Comparison of ENCODE assay signal across 23 mouse cellular contexts in genomic region chr2:135655948-135656347, GRCm38 (mm10).
"Had no signal": no experiment of that assay in that cellular context is flagged by ENCODE, and none has a peak within 500 bp of the region (broad histone marks: within the 10 kb centered on the region; RNA-seq: fewer than 3 reads in every experiment).

No protein-coding gene starts in this region.

- H3K27ac ChIP-seq: heart, embryonic 10.5 days; heart, embryonic 13.5 days; heart, embryonic 15.5 days; hindbrain, embryonic 10.5 days; hindbrain, embryonic 12.5 days; hindbrain, embryonic 15.5 days; hindbrain, postnatal 0 days; kidney, embryonic 15.5 days; kidney, postnatal 0 days; limb, embryonic 13.5 days; limb, embryonic 15.5 days; liver, embryonic 12.5 days; liver, embryonic 14.5 days had no signal

- H3K4me1 ChIP-seq: liver, embryonic 12.5 days had no signal

- H3K27me3 ChIP-seq: heart, embryonic 13.5 days; heart, embryonic 15.5 days; hindbrain, embryonic 12.5 days; hindbrain, embryonic 15.5 days; kidney, embryonic 15.5 days; limb, embryonic 13.5 days; limb, embryonic 15.5 days had no signal

- ATAC-seq: hindbrain, postnatal 0 days; intestine, embryonic 16.5 days; liver, embryonic 12.5 days had no signal

- H3K9ac ChIP-seq: heart, embryonic 13.5 days; heart, embryonic 15.5 days; hindbrain, embryonic 12.5 days; hindbrain, embryonic 15.5 days; kidney, embryonic 15.5 days; limb, embryonic 13.5 days; limb, embryonic 15.5 days; liver, embryonic 12.5 days; liver, embryonic 14.5 days had no signal

- H3K9me3 ChIP-seq: heart, embryonic 10.5 days; heart, embryonic 13.5 days; heart, embryonic 15.5 days; hindbrain, embryonic 10.5 days; hindbrain, embryonic 12.5 days; hindbrain, embryonic 15.5 days; kidney, embryonic 15.5 days; limb, embryonic 13.5 days; limb, embryonic 15.5 days; liver, embryonic 12.5 days had no signal

- H3K4me3 ChIP-seq: heart, embryonic 10.5 days; heart, embryonic 13.5 days; heart, embryonic 15.5 days; hindbrain, embryonic 10.5 days; hindbrain, embryonic 12.5 days; hindbrain, embryonic 15.5 days; kidney, embryonic 15.5 days; limb, embryonic 13.5 days; limb, embryonic 15.5 days; liver, embryonic 12.5 days had no signal

- DNase-seq: gastrocnemius, postnatal 25 days; heart, postnatal 14 days; heart, postnatal 4 days; kidney, adult 11 months; kidney, adult 9 months; kidney, postnatal 14 days; kidney, postnatal 36 days; layer of hippocampus, postnatal 36 days; left cerebral cortex, postnatal 4 days had no signal

- H3K4me2 ChIP-seq: heart, embryonic 13.5 days; heart, embryonic 15.5 days; hindbrain, embryonic 12.5 days; hindbrain, embryonic 15.5 days; kidney, embryonic 15.5 days; limb, embryonic 13.5 days; limb, embryonic 15.5 days; liver, embryonic 12.5 days had no signal

- H3K36me3 ChIP-seq: heart, embryonic 10.5 days; heart, embryonic 13.5 days; heart, embryonic 15.5 days; hindbrain, embryonic 10.5 days; hindbrain, embryonic 12.5 days; hindbrain, embryonic 15.5 days; kidney, embryonic 15.5 days; limb, embryonic 13.5 days; limb, embryonic 15.5 days; liver, embryonic 12.5 days had no signal
